Mouse (Mus musculus) retina, postnatal 7 days (tissue): Measurements from ENCODE around the gene Pla2g5.

ENCODE experiments used
- DNase-seq: peaks from one replicate; pipeline ENCODE4 v3.0.0-alpha.2; 2012; ENCODE audit warnings: low read depth, low spot score

The Pla2g5 gene

DNA sequence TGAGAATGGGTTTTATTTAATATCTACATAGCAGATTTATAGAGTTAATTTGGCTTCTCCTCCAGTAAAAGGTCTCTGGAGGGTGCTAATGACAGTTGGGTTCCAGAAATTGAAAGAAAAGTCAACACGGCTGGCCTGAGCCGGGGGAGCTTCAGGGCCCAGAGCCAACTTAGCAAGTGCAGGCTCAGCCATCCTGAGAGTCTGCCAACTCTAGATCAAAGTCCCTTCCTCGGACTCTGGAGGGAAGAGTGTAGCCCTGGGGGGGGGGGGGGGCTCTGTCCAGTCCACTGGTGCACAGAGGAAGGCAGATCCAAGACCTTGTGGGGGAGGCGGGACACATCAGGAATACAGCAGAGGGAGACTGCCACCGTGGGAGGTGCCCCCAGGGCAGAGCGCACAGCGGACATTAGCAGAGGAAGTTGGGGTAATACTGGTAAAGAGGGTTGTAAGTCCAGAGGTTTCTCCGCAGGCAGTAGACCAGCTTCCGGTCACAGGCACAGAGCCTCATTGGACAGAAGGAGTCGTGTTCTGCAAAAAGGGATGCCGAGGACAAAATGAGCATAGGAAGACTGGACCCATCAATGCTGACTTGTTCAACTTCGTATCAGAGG lies 63.0 kb downstream of the Pla2g5 start:
- DNase-seq: no peak

DNA sequence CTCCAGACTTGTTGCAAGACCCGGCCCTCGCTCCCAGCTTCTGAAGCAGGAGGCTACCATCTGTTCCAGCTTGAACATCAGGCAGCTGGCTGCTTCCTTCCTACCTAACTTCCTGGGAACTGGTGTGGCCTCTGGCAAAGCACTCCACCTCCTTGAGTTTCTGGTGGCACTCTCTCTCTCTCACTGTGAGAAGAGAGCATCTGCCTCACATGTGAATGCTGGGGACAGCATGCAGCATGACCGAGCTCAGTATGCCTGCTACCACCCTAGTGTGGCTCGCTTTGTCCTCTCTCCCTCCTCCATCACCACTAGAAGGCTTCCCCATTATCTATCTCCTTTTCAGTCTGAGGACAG lies 66.1 kb downstream of the Pla2g5 start:
- no peak for DNase-seq

DNA sequence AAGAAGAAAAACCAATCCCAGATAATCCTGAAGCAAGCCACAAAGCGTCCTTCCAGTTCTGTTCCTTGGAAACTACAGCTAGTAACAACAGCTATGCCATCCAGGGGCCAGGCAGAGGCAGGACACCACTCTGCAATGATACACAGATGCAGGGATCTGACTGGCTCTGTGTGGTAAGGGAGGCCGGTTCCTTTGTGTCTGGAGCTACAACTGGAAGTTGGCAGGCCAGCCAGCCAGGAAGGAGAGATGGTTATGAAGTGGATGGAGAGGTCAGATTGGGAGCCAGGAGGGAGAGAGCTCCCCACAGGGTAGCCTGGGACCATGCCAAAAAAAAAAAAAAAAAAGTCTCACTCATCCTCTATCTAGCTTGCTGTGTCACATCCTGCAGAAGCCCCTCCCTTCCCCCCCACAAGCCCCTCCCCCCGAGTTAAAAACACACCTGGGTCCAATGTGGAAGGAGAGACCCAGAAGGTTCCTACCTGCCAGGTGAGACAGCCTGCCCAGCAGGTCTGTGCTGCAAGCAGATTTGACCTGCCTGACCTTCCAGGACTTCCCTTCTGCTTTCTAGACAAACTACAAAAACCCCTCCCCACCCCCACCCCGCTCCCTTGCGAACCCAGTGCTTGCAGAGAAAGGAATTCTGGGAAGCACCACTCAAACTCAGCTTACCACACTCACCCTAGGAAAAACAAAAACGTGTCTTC lies 66.6 kb downstream of the Pla2g5 start:
- DNase-seq: no peak

DNA sequence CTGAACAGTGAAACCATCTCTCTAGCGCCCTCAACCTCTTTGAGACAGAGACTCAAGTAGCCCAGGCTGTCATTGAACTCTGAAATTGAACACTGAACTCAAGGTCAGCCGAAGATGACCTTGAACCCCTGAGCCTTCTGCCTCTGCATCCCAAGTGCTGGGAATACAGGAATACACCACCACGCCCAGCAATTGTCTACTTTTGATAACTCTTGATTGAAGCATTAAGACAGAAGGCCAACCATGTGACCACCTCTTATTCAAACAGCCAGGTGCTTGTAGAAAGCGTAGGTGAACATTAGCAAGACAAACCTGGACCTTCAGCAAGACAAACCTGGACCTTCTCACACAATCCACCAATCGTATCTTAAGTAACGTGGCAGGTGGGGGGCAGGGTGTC lies 68.9 kb downstream of the Pla2g5 start:
- no peak for DNase-seq

DNA sequence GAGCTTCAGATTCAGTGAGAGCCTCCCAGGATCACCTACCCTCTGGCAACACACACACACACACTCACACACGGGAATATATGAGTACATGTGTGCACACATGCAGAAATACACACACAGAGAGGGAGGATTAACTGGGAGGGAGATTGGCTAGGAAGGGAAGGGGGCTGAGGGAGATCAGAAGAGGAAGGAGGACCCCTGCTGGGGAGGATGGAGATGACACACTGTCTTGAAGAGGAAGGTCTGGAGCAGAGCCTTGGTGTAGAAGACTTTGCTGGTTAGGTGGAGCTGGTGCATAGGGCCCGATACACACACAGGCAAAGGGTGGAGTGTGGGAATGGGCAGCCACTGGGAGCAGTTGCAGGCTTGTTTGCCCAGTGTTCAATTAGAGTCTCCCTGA lies 70.0 kb downstream of the Pla2g5 start:
- peak; percentile 54 for DNase-seq

DNA sequence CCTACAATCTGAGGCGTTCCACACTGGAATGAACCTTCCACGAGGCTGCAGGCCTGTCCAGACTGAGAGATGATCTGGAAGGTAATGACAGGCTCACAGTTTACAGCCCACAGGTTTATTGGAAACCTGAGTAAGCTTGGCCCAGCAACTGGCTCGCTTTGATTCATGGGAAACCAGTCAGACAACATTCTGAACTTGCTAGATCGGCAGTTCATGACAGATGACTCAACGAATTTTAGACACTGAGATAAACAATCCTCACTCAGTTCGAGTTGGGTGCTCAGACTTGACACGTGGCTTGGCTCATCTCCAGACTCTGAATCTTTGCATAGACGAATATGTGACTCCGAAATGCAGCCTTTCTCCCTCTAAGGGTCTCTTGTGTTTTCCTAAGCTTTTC lies 70.7 kb downstream of the Pla2g5 start:
- no peak for DNase-seq

DNA sequence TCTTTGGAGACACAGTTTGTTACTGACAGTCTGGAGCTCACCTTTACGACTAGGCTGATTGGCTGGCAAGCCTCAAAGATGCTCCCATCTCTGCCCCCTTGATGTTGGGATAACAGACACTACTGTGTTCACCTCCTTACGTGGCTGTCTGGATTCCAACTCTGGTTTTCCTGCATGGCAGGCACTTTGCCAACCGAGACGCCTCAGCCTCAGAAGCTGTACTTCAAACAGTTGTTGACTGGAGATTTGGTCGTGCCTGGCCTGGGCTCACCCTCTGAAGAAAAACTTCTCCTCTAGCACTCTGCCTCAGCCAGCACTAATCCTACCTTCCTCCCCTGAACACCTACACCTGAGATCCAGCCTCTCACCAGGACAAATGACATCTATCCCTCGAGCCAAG lies 71.8 kb downstream of the Pla2g5 start:
- no peak for DNase-seq

DNA sequence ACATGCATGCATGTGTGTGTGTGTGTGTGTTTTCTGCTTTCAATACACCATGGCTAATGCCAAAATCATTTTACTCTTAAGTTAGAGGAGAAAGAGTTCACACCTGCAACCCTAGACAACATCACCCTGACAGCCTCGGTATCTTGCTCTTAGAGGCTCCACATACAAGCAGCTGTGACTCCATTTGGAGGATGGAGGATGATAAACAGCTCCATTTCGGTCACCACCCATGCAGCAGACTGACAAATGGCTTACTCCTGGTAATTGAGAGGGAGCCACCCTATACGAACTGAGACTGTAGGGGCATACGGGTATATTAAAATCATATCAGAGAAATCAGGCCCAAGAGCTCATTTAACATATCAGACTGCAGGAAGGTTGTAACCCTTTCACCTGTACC lies 74.9 kb downstream of the Pla2g5 start:
- DNase-seq: no peak

DNA sequence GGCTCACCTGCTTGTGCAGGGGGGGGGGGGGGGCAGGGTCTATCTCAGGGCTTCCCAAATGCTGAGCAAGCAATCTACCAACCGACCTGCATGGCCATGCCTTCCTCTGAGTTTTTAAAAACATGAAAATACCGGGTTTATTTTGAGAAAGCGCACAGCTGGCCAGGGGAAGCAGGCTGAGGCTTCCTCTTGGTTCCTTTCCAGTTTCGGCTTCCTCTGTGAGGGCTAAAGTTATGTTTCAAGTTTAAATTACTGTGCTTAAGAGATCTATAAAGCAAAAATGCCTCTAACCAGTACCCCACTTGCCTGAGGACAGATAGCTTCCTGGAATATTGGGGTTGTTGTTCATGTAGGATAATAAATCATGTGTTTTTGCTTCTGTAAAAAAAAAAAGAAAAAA lies 77.1 kb downstream of the Pla2g5 start:
- DNase-seq: no peak

DNA sequence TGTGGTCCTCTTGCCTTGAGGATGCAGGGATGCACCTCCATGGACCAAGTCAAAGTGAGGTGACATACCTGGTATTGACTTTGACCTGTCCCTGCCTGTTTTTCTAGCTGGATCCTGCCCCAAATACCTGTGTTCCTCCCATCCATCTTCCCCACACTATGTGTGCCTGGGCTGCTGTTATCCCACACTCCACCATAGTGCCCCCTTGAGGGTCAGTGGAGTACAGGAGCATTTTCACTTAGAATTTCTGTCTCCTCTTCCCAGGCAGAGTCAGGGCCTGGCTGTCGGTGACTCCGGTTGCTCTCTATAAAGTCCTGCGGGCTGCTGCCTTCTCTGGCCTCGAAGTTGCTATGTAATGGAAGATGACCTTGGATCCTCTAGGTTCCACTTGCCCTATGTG lies 77.6 kb downstream of the Pla2g5 start:
- no peak for DNase-seq

DNA sequence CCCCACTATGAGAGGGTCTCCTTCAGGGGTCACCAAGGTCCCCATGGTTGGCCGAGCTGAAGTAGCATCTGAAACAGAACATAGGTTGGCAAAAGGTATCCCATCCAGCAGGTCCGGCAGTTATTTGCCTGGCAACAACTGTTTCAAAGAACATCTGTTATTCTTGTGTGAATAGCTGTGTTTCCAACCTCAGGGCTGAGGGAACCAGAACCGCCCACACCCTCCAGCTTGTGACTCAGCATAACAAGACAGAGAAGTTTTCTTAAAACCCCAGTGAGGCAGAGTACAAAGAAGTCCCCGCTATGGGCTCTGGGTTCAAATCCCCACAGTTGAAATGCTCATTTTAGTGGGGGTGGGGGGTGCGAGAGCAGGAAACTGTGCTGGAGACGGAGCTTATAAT lies 81.2 kb downstream of the Pla2g5 start:
- no peak for DNase-seq

DNA sequence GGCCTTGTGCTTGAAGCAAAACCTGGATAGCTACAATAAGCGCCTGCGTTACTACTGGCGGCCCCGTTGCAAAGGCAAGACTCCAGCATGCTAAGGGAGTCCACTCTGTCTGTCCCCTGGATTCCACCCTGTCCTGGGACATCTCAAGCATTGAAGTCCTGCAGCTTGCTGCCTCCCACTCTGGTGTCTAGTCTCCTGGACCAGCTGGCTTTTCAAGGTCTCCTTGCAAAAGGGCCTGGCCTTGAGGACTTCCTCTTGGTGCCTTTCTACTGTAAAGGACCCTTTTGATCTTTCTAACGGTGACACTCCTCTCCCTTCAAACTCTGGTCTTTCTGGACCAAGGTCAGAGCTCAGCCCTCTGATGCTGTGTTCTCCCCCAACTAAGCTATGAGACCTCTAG lies 83.0 kb downstream of the Pla2g5 start:
- no peak for DNase-seq

DNA sequence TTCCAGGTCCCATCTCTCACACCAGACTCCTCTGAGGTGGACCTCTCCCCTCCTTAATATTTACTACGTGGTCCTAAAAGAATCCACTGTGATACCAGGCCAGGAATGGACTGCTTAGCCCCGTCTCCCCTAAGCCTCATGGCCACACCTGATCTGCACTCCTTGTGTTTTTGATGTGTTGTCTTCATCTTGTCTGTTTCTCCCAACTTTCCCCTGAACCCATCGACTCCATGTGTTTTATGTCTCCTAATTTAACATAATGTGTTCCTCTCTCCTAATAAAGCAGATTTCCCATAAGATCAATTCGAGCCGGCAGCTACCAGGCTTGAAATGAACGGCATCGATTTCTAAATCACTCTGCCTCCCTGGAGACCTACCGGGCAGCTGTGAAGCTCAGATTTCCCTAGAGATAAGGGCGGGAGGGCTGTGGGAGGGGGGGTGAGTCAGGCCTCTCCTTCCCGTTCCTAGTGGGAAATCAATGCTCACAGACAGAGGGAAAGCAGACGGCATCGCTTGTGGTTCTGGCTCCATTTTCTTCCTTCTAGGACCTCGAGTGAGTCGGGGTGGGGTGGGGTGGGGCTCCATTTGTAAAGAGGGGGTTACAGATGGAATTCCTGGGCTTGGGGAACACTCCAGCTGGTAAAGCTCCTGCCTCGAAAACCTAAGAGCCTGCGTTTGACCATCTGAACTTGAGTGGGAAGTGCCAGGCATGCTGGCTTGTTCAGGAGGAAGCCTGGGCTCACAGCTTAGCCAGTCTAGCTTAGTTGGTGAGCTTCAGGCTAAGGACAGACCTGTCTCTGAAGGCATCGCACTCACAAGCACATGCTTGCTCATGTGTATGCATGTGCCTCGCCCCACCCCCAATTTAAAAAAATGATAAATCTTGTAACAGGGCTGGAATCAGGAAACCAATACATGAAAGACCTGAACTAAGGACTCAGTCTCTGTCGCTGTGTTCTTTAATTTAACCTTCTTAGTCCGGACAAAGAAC lies 85.6 kb downstream of the Pla2g5 start:
- DNase-seq: no peak

DNA sequence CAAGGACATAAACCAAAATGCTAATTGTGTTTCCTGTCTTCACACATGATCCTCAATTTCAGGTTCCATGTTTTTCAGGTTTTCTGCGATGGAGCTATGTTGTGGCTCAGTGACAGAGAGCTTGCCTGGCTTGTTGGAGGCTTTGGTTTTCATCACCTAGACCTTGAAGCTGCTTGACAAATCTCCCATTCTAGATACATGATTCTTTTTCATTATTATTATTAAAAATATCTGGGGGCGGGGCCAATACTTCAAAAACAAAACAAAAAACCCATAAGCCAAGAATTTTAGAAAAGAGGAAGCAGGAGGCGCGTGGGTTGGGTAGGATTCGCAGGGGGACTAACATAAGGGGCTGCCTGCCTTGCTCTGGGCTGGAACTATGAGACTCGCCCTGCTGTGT lies 87.8 kb downstream of the Pla2g5 start, which contains the start of gene Pla2g2d:
Pla2g2d (plus strand) TSS at position 301 of the 400 bp plus-strand sequence.
- no peak for DNase-seq

DNA sequence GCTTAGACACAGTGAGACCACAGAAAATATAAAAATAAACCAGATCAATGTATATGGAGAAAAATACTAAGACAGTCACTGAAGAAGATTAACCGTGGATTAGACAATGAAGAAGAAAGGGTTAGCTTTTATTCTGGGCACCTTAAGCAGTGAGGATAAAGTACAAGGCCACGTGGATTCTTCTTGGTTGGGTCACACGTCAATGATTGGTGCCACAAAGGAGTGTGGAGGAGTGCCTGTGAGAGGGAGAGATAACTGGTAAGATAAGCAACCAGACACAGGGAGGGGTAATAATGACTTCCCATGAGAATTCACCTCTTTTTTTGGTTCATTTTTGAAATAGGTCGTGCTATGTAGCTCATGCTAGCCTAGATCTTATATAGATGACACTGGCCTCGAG lies 90.9 kb downstream of the Pla2g5 start:
- DNase-seq: no peak

DNA sequence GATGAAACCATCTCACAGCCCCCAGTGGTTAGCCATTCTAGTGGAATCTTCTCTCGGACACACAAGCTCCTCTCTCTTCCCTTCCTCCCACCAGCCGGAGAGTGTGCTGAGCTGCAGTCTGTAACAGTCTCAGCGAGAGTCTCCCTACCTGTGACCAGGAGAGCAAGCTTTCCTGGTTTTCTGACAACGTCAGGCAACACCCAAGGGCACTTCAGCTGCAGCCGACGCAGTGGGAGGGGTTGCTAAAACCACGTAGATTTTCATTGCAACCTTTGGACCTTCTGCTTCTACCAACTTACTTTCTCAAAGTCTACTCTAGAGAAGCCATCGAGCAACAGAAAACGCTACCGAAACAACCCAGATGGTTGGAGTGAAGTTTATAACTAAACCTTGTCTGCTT lies 91.3 kb downstream of the Pla2g5 start:
- no peak for DNase-seq

DNA sequence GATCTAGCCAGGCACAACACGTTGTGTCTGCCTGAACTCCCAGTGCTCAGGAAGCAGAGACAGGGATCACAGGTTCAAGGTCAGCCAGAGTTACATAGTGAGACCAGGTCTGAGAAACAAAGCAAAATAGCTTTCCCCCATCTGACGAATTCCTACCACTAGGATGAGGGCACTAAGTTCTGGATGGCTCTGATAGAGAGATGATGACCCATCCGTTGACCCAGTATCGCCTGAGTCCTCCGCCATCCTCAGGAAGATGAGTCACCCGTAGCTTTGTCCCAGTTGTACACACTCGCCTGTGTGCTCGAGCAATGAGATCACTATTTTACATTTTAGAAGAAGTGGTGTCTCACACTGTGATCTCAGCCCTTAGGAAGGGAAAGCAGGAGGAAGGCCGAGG lies 101.0 kb downstream of the Pla2g5 start:
- DNase-seq: no peak

DNA sequence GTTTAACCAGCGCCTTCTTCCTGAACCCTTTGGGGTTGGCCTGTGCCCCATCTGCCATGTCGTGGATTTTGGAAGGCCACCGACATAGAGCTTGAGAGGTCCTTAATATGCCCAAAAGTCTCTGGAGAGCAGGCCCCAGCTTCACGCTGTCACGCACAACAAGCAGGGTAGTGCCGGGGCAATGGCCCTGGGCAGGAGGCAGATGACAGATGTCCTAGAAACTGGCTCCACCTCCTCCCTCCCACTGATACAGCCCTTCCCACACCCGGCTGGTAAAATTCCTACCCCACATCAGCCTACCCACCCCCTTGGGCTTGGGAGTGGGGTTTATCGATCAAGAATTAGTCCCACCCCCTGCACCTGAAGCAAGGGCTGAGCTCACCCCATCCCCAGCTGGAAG lies 105.9 kb downstream of the Pla2g5 start, which contains the start of gene Pla2g2f:
Pla2g2f (minus strand) TSS at position 211 of the 400 bp plus-strand sequence.
- DNase-seq: no peak

DNA sequence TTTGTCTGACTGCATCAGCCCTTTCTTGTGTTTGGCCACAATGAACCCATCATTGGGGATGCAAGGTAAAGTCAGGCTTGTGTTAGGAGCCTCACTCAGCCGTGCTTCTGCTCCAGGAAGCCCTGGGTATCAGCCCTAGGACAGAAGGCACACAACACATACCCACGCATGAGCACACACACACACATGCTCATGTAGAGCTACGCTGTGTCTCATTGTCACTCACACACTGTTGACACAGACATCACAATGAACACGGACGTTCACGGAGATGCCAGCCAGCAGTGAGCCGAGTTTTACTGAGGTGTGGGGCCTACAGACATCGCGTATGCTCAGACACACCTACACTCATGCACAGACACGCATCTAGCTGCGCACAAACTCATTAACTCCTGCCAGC lies 107.3 kb downstream of the Pla2g5 start:
- no peak for DNase-seq

DNA sequence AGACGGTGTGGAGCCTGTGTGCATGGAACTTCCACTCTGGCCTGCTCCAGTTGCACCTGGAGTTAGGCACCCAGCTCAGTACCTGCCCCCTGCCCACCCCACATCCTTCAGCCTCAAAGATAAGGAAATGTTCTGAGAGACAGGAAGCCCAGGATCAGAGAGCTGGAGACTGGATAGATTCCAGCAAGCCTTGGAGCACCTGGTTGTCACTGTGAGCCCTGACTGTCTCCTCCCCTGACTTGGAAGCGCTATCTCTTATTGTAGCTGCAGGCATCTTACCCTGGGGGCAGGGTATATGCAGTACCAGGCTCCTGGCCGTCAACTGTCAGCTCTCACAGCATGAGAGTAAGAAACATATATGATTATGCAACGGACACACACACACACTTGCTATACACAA lies 107.8 kb downstream of the Pla2g5 start:
- DNase-seq: no peak

DNA sequence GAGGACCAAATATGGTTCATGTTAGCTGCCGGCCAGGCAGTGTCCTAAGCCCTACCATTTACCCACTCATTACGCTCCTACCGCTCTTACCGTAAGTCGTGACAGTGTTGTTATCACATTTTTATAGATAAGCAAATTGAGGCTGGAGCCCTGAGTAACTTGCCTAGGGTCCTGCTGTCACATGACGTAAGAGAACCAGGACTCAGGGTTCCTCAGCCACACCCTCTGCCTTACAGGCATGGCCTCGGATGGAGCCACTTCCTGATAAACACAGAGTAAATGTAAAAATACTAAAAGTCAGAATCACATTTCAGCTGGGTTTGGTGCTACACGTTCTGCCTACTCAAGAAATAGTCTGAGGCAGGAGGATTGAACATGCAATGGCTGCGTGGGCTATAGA lies 108.8 kb downstream of the Pla2g5 start:
- no peak for DNase-seq

DNA sequence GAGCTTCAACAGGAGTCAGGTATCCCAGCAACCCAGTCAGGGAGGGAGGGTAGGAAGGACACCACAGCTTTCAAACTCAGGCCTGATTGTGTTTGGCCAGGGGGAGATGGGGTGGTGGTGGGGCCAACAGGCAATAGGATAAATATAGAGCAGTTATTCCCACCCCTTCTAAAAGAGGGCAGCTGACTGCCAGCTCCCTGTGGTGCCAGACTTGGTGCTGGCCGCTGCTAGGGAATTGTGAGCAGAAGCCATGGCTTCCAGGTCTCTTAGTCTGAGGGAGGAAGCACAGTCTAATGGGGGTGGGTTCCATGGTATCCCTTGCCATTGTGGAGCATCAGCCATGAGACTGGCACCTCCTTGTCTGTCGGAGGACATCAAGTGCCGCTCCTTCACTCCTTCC lies 109.7 kb downstream of the Pla2g5 start:
- no peak for DNase-seq

DNA sequence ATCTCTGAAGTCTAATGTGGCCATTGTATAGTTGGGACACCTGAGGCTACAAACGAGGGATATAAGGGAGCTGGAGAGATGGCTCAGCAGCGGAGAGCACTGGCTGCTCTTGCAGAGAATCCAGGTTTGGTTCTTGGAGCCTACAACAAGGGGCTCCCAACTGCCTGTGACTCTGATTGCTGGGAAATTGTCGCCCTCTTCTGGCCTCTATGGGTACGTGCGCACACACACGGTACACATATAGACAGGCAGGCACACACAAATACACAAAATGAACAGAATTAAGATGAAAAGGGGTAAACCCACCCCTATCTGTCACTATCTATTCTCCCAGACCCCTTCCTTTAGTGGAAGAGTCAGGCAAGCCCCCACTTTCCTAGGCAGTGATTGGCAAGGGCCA lies 110.7 kb downstream of the Pla2g5 start:
- no peak for DNase-seq
